Mouse (Mus musculus) hindbrain, postnatal 0 days (tissue): ENCODE measurements around the gene Slf2. TPM values are rescaled to one million over a fixed set of nuclear protein-coding genes. Genes with fewer than 3 reads are reported as not detected.

Experiments
- ATAC-seq: fragments of 200-750 bp; cut with Nextera tagmentation; 2 replicates; pipeline ENCODE4 v1.8.0; 2017; ENCODE audit warnings: mild to moderate bottlenecking, moderate TSS enrichment, moderate library complexity
- DNase-seq: peaks from one replicate; pipeline ENCODE4 v3.0.0-alpha.2; 2015; ENCODE audit warnings: low spot score
- H3K27ac ChIP-seq: fragments of 300-500 bp; sonication (generic); 2 replicates; pipeline ENCODE4 v1.5.1; 2014; ENCODE audit warnings: mild to moderate bottlenecking
- H3K27me3 ChIP-seq: fragments of 300-500 bp; sonication (generic); 2 replicates; pipeline ENCODE4 v1.6.1; 2014; ENCODE audit warnings: low read length, mixed read lengths; ENCODE audit not compliant: insufficient read depth
- H3K36me3 ChIP-seq: fragments of 300-500 bp; sonication (generic); 2 replicates; pipeline ENCODE4 v1.6.1; 2014; ENCODE audit warnings: low read length, mixed read lengths; ENCODE audit not compliant: insufficient read depth
- H3K4me1 ChIP-seq: fragments of 300-500 bp; sonication (generic); 2 replicates; pipeline ENCODE4 v1.6.1; 2014; ENCODE audit warnings: antibody characterized with exemption, low read length, mixed read lengths; ENCODE audit not compliant: insufficient read depth
- H3K4me2 ChIP-seq: fragments of 300-500 bp; sonication (generic); 2 replicates; pipeline ENCODE4 v1.6.1; 2014; ENCODE audit warnings: low read depth, mild to moderate bottlenecking, low read length, moderate library complexity, mixed read lengths
- H3K4me3 ChIP-seq: fragments of 300-500 bp; sonication (generic); 2 replicates; pipeline ENCODE4 v1.5.1; 2014; ENCODE audit warnings: low read length
- H3K9ac ChIP-seq: fragments of 300-500 bp; sonication (generic); replicated peaks from 2 replicates; pipeline ENCODE4 v1.6.1; 2014; ENCODE audit warnings: mild to moderate bottlenecking, low read length, moderate library complexity, mixed read lengths
- H3K9me3 ChIP-seq: fragments of 300-500 bp; sonication (generic); 2 replicates; pipeline ENCODE4 v1.6.1; 2016; ENCODE audit warnings: low read length, mixed read lengths
- CTCF ChIP-seq: IDR thresholded peaks from 2 replicates; pipeline ENCODE4 v1.5.1; 2016; ENCODE audit warnings: antibody characterized with exemption, control low read depth, low read depth
- WGBS: fragments of 180-500 bp; shearing (Covaris S2); extraction: QIAGEN DNeasy Blood & Tissue Kit; methylation state at CpG from one replicate; pipeline ENCODE4 v1.1.7; 2014; 5-methylcytosine and 5-hydroxymethylcytosine counted together
- polyA plus RNA-seq: library from polyadenylated mRNA; unstranded; fragments of >200 nt; fragmentation: Nextera tagmentation; extraction: Ambion mirVana; gene quantifications from 2 replicates; pipeline ENCODE4 v1.2.1, GENCODE M21; 2015
- total RNA-seq: library from RNA; depleted of rRNA; stranded (reverse); fragments of >200 nt; gene quantifications from 2 replicates; pipeline ENCODE4 v1.2.3, GENCODE M21; 2014

The Slf2 gene
- total and polyA plus RNA-seq, 2 experiments from 2014 or later, result 18.3 to 25.0 TPM

DNA sequence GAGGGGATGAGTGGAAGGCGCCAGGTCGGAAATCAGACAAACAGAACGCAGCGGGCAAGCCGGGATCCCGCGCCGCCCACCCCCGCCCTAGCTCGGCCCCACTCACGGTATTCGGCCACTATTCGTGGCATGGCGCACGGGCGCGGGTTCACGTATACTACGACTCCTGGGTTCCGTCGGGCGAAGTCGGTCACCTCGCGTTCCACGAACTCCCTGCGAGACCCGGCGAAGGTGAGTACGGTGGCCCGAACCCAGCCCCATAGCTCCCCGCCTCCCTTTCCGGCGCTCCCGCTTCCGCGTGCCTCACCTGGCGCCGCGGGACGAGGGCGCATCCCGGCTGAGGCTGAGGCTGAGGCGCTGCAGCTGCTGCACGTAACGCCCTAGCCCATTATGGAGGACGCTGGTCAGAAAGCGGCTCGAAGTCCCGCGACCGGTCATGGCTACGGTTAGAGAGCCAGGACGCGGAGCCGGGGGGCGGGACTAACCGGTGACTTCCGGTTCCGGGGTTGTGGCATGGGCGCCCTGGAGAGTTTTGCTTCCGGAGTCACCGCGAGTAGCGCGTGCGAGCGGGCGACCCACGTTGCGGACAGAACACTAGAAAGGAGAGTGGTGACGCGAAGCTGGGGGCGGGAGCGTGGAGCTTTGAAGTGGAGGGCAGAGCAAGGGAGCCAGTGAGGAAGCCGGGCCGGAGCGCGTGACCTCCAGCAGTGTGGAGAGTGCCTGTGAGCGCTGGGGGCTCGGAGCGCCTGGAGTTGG is 75.2 kb downstream of the Slf2 start, which contains the start of gene Mrpl43:
TSS of gene Mrpl43 (minus strand) at position 486 of the 756 bp plus-strand sequence.
- Histone ChIP-seq H3K9ac (peak within 1 kb of the TSS; percentile 73), H3K36me3 (peaks cover 27% of the 10 kb centered on the region), H3K27ac (peak within 1 kb of the TSS; percentile 81), H3K4me1 (peaks cover 14% of the 10 kb centered on the region), H3K4me2 (peak within 1 kb of the TSS; percentile 93), H3K27me3 (no peaks in the 10 kb centered on the region), H3K9me3 (no peaks in the 10 kb centered on the region), H3K4me3 (peak within 1 kb of the TSS; percentile 71)
- TF ChIP-seq CTCF, result peak; percentile 20
- WGBS, result 2% methylated on average over 81 of the region's 82 CpGs
- DNase-seq (peak; percentile 97), ATAC-seq (peak; percentile 95)

- TF ChIP-seq CTCF, result no peak
- Histone ChIP-seq H3K27ac (peak overlapping the region; percentile 81), H3K9ac (peak overlapping the region; percentile 73), H3K27me3 (no peaks in the 10 kb centered on the region), H3K9me3 (no peaks in the 10 kb centered on the region), H3K4me3 (peak overlapping the region; percentile 71), H3K4me2 (peak overlapping the region; percentile 93), H3K36me3 (peaks cover 27% of the 10 kb centered on the region), H3K4me1 (peaks cover 14% of the 10 kb centered on the region)
- DNase-seq (no peak), ATAC-seq (no peak)
- WGBS, result 41% methylated on average over 17 of the region's 17 CpGs
Measured at GRCm38 (mm10) chr19:45007021-45007420, 76.1 kb downstream of the Slf2 start.

GRCm38 (mm10) chr19:45007425-45008191 is 76.7 kb downstream of the Slf2 start:
- DNase-seq (no peak), ATAC-seq (no peak)
- 85% methylated on average over 20 of the region's 20 CpGs for WGBS
- Histone ChIP-seq H3K27ac (peak overlapping the region; percentile 81; the same call in 1 of the 2 replicates), H3K4me3 (peak overlapping the region; percentile 71; the same call in 1 of the 2 replicates), H3K4me1 (peaks cover 14% of the 10 kb centered on the region), H3K9ac (peak overlapping the region; percentile 73; the same call in 1 of the 2 replicates), H3K36me3 (peaks cover 24% of the 10 kb centered on the region), H3K4me2 (peak overlapping the region; percentile 93), H3K9me3 (no peaks in the 10 kb centered on the region), H3K27me3 (no peaks in the 10 kb centered on the region)
- TF ChIP-seq CTCF, result no peak

- ATAC-seq (no peak), DNase-seq (no peak)
- WGBS, result 88% methylated on average over 4 of the region's 4 CpGs
- Histone ChIP-seq H3K9ac (no peak overlapping the region), H3K4me3 (no peak overlapping the region), H3K36me3 (peaks cover 18% of the 10 kb centered on the region; the same call in 1 of the 2 replicates), H3K4me1 (peaks cover 14% of the 10 kb centered on the region), H3K9me3 (no peaks in the 10 kb centered on the region), H3K4me2 (no peak overlapping the region), H3K27ac (no peak overlapping the region), H3K27me3 (no peaks in the 10 kb centered on the region; the same call in 1 of the 2 replicates)
- no peak for TF ChIP-seq CTCF
Measured at GRCm38 (mm10) chr19:45010646-45011045, 79.7 kb downstream of the Slf2 start.

DNA sequence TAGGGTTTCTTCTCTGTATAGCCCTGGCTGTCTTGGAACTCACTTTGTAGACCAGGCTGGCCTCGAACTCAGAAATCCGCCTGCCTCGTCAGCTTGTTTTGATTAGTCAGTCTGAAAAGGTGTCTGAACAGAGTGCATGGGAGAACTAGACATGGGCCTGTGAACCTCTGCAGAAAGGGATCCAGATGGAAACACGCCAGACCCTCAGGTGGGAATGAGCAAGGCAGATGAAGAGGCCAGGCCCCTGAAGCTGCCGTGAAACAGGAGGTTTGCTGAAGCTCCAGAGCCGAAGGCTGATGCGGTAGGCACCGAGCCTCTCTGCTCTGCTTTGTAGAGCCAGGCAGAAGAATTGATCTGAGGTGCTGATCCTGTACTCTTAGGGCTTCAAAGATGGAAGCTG is 81.3 kb downstream of the Slf2 start:
- Histone ChIP-seq H3K4me2 (no peak overlapping the region), H3K27me3 (no peaks in the 10 kb centered on the region; the same call in 1 of the 2 replicates), H3K9ac (0 out of 2 replicates have a peak overlapping the region, but pooled peaks have one; percentile 24), H3K4me3 (no peak overlapping the region), H3K36me3 (peaks cover 18% of the 10 kb centered on the region; the same call in 1 of the 2 replicates), H3K4me1 (peaks cover 24% of the 10 kb centered on the region), H3K9me3 (no peaks in the 10 kb centered on the region), H3K27ac (peak overlapping the region; percentile 48; the same call in 1 of the 2 replicates)
- no peak for ATAC-seq
- WGBS, result 79% methylated on average over 8 of the region's 8 CpGs
- TF ChIP-seq CTCF, result no peak
- no peak for DNase-seq

DNA sequence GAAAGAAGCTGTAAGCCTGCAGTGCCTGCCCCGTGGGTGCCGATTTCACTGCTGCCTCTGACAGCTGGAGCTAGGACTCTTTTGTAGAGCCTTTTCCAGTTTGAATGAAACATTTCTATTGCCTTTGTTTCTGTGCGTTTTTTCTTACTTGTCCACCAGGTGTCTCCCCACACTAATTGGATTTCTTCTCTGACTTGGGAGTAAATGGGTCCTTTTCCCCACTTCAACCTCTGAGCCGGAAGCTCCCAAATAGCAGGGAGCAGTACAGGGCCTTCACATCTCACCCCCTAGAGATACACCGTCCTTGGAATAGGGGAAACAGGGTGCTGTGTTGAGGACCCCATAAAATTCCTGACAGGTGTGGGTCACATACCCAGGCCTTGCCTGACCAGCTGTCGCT is 81.7 kb downstream of the Slf2 start:
- Histone ChIP-seq H3K4me1 (peaks cover 22% of the 10 kb centered on the region), H3K4me2 (no peak overlapping the region), H3K36me3 (peaks cover 18% of the 10 kb centered on the region; the same call in 1 of the 2 replicates), H3K27me3 (no peaks in the 10 kb centered on the region; the same call in 1 of the 2 replicates), H3K9ac (0 out of 2 replicates have a peak overlapping the region, but pooled peaks have one; percentile 24), H3K9me3 (no peaks in the 10 kb centered on the region), H3K4me3 (no peak overlapping the region), H3K27ac (peak overlapping the region; percentile 48; the same call in 1 of the 2 replicates)
- WGBS, result 32% methylated on average over 6 of the region's 6 CpGs
- DNase-seq, result peak; percentile 63
- ATAC-seq, result no peak
- TF ChIP-seq CTCF, result peak; percentile 73
